Comparison of ENCODE assay signal across 18 mouse cellular contexts in the genomic region with DNA sequence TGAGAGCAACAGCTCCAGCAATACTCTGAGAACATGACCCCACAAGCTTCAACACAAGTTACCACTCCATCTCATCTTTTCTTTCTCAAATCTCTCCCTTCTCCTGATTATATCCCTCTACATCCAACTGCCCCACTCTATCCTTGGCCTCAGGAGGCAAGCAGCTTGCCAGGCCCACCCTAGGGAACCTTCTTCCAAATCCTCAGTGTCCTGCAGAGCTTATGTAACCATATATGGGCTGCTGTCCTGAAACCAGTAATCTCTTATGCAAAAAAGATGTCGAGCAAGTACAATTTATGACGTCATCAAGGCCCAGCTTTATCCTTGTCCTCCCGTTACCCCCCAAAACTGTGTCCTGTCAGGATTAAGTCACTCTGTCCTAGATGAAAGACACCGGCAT.
"Had no signal": no experiment of that assay in that cellular context is flagged by ENCODE, and none has a peak within 500 bp of the region (broad histone marks: within the 10 kb centered on the region; RNA-seq: fewer than 3 reads in every experiment).

No protein-coding gene starts in this region.

- H3K4me1 ChIP-seq: limb, embryonic 12.5 days; limb, embryonic 15.5 days; midbrain, embryonic 12.5 days; midbrain, embryonic 15.5 days; neural tube, embryonic 12.5 days; neural tube, embryonic 15.5 days; stomach, embryonic 15.5 days had no signal

- H3K36me3 ChIP-seq: limb, embryonic 12.5 days; limb, embryonic 15.5 days; midbrain, embryonic 12.5 days; midbrain, embryonic 15.5 days; neural tube, embryonic 12.5 days; neural tube, embryonic 15.5 days; stomach, embryonic 15.5 days had no signal

- H3K4me3 ChIP-seq: limb, embryonic 12.5 days; limb, embryonic 15.5 days; midbrain, embryonic 12.5 days; midbrain, embryonic 15.5 days; neural tube, embryonic 12.5 days; neural tube, embryonic 15.5 days; stomach, embryonic 15.5 days had no signal

- H3K4me2 ChIP-seq: limb, embryonic 12.5 days; limb, embryonic 15.5 days; liver, embryonic 11.5 days; lung, embryonic 14.5 days; midbrain, embryonic 12.5 days; midbrain, embryonic 15.5 days; neural tube, embryonic 12.5 days; neural tube, embryonic 15.5 days; stomach, embryonic 15.5 days had no signal

- DNase-seq: kidney, postnatal 14 days; kidney, postnatal 4 days; liver, postnatal 0 days; lung, embryonic 14.5 days; lung, postnatal 36 days; right cerebral cortex, postnatal 25 days; spleen, adult 18-20 months; thymus, postnatal 25 days had no signal

- H3K9me3 ChIP-seq: limb, embryonic 12.5 days; limb, embryonic 15.5 days; midbrain, embryonic 12.5 days; midbrain, embryonic 15.5 days; neural tube, embryonic 12.5 days; neural tube, embryonic 15.5 days; stomach, embryonic 15.5 days had no signal

- H3K9ac ChIP-seq: limb, embryonic 12.5 days; limb, embryonic 15.5 days; liver, embryonic 14.5 days; liver, postnatal 0 days; lung, embryonic 14.5 days; midbrain, embryonic 12.5 days; midbrain, embryonic 15.5 days; neural tube, embryonic 12.5 days; neural tube, embryonic 15.5 days; stomach, embryonic 15.5 days had no signal

- H3K27me3 ChIP-seq: limb, embryonic 12.5 days; limb, embryonic 15.5 days; midbrain, embryonic 12.5 days; midbrain, embryonic 15.5 days; neural tube, embryonic 12.5 days; neural tube, embryonic 15.5 days; stomach, embryonic 15.5 days had no signal

- H3K27ac ChIP-seq: limb, embryonic 12.5 days; limb, embryonic 15.5 days; liver, embryonic 14.5 days; midbrain, embryonic 12.5 days; midbrain, embryonic 15.5 days; neural tube, embryonic 12.5 days; neural tube, embryonic 15.5 days; stomach, embryonic 15.5 days had no signal

- ATAC-seq: liver, postnatal 0 days; lung, postnatal 0 days; midbrain, embryonic 15.5 days had no signal
